Mouse (Mus musculus): ENCODE data around the gene Ndufs1.

GRCm38 (mm10) chr1:63219277-63219676 lies 42.6 kb upstream of the Ndufs1 start:
- TF ChIP-seq CTCF (IDR thresholded peaks at IDR 0.05; ENCODE audit: low read depth) (peak; percentile 30; the same call in 1 of the 2 replicates), EP300 (IDR thresholded peaks at IDR 0.05; ENCODE audit: low read depth) (no peak)

All from liver, embryonic 14.5 days (tissue).